Comparison of ENCODE assay signal across 9 mouse cellular contexts in genomic region chr9:108136225-108136624, GRCm38 (mm10). TPM values are rescaled to one million over a fixed set of nuclear protein-coding genes. Genes with fewer than 3 reads are reported as not detected.
DNase-seq lines count a peak whose midpoint lies in the region; ATAC-seq and TF ChIP-seq lines count a peak whose summit lies in the region.
"Had no signal": no experiment of that assay in that cellular context is flagged by ENCODE, and none has a peak within 500 bp of the region (broad histone marks: within the 10 kb centered on the region; RNA-seq: fewer than 3 reads in every experiment).

No protein-coding gene starts in this region.

- TF ChIP-seq POLR2A in bone marrow, adult 2 months (IDR thresholded peaks at IDR 0.05; ENCODE audit: borderline replicate concordance, control insufficient read depth, low read depth, low read length) = no peak

- WGBS in bone marrow, adult 2 months = 27% methylated on average over 1 of the region's 1 CpGs
- WGBS in liver, embryonic 14.5 days (ENCODE audit: insufficient replicate concordance) = 21% methylated on average over 1 of the region's 1 CpGs

- peak; percentile 18; the same call in 1 of the 2 replicates for TF ChIP-seq CTCF in bone marrow, adult 2 months (IDR thresholded peaks at IDR 0.05; ENCODE audit: control insufficient read depth, insufficient read depth, low read length)
- peak; percentile 72 for TF ChIP-seq CTCF in liver, embryonic 14.5 days (IDR thresholded peaks at IDR 0.05; ENCODE audit: low read depth)

- no peaks in the 10 kb centered on the region for H3K4me1 ChIP-seq in bone marrow, adult 2 months (ENCODE audit: control insufficient read depth, insufficient read depth, low read length)
- H3K4me1 ChIP-seq in liver, embryonic 14.5 days (replicated peaks; ENCODE audit: control insufficient read depth in 2 of 2, insufficient read depth in 2 of 2, low read length in 1 of 2) = 0 out of 4 replicates have a peak, but pooled peaks cover 0 to 2% of the 10 kb centered on the region in 2 experiments

- H3K9me3 ChIP-seq in liver, embryonic 14.5 days (ENCODE audit: control insufficient read depth, low read length) = no peaks in the 10 kb centered on the region
- H3K9me3 ChIP-seq: limb, embryonic 12.5 days had no signal

- ATAC-seq in liver, embryonic 14.5 days (ENCODE audit: insufficient read depth) = no peak

- no peaks in the 10 kb centered on the region for H3K36me3 ChIP-seq in liver, embryonic 14.5 days (replicated peaks; ENCODE audit: control insufficient read depth, insufficient read depth, low read depth)
- H3K36me3 ChIP-seq: limb, embryonic 12.5 days had no signal

- H3K4me2 ChIP-seq in liver, embryonic 14.5 days (ENCODE audit: low read depth) = no peak overlapping the region
- H3K4me2 ChIP-seq: limb, embryonic 12.5 days had no signal

- no peak overlapping the region for H3K9ac ChIP-seq in liver, embryonic 14.5 days (replicated peaks)
- H3K9ac ChIP-seq: limb, embryonic 12.5 days had no signal

- no peak for TF ChIP-seq EP300 in liver, embryonic 14.5 days (IDR thresholded peaks at IDR 0.05; ENCODE audit: low read depth)

- no peaks in the 10 kb centered on the region for H3K27me3 ChIP-seq in liver, embryonic 14.5 days (ENCODE audit: control insufficient read depth, insufficient read depth, low read length)

- intact Hi-C loops in left cerebral cortex, postnatal 10 days (cut with DNase I) = loop anchor here (5.0 kb wide), 1 partner anchor 56 kb away; the partner anchor contains the start of gene Bsn

- DNase-seq in heart, postnatal 4 days = peak; percentile 44
- no peak for DNase-seq in heart, adult 8-10 months (ENCODE audit: low spot score)
- peak; percentile 64 to 67 for DNase-seq in B cell, adult 2 months
- DNase-seq in liver, embryonic 14.5 days (ENCODE audit: low read depth in 3 of 3, low spot score in 3 of 3) = peak; percentile 26 to 39 (median 29)
- peak; percentile 63 for DNase-seq in thymus, postnatal 4 days
- DNase-seq in adipocyte (ENCODE audit: low spot score) = no peak
- no peak for DNase-seq in left cerebral cortex, postnatal 10 days (ENCODE audit: extremely low spot score in 1 of 2, low spot score in 2 of 2)

- no peak overlapping the region for H3K27ac ChIP-seq in bone marrow, adult 2 months (ENCODE audit: control insufficient read depth, insufficient read depth, low read depth, low read length, poor library complexity)
- H3K27ac ChIP-seq in liver, embryonic 14.5 days = no peak overlapping the region

- no peak overlapping the region for H3K4me3 ChIP-seq in bone marrow, adult 2 months (replicated peaks; ENCODE audit: control insufficient read depth, low read depth, low read length)
- H3K4me3 ChIP-seq in liver, embryonic 14.5 days (ENCODE audit: insufficient read depth in 1 of 2, low read depth in 2 of 2, low read length in 2 of 2) = no peak overlapping the region
- H3K4me3 ChIP-seq: limb, embryonic 12.5 days had no signal

RNA-seq across cellular contexts. Expression of gene Apeh, which starts 41.8 kb away (rescaled TPM):
- total RNA-seq in heart, postnatal 4 days (2021) = 10 to 100 TPM; 42.2 to 45.1 TPM
- 10 to 100 TPM; 38.5 to 49.0 (median 44.9) TPM for total RNA-seq in heart, adult 8-10 months (2022)
- polyA plus RNA-seq in bone marrow, adult 2 months (2011; ENCODE audit: insufficient read depth, insufficient read length, low replicate concordance, missing spikeins) = 159 and 206 TPM in 2 replicates
- 126 and 150 TPM in 2 replicates for polyA plus RNA-seq in liver, embryonic 14.5 days (2012; rRNA removed)
- polyA plus RNA-seq in liver, embryonic 14.5 days (2014; fragmentation: Nextera tagmentation; extraction: Ambion mirVana) = 153 and 172 TPM in 2 replicates
- total RNA-seq in left cerebral cortex, postnatal 10 days (2021) = 10 to 100 TPM; 30.7 to 41.3 TPM

RNA-seq across cellular contexts. Expression of gene Rnf123, which starts 53.1 kb away (rescaled TPM):
- 10 to 100 TPM; 62.6 to 63.4 TPM for total RNA-seq in heart, postnatal 4 days (2021)
- 100 to 1,000 TPM; 103 to 132 (median 110) TPM for total RNA-seq in heart, adult 8-10 months (2022)
- polyA plus RNA-seq in bone marrow, adult 2 months (2011; ENCODE audit: insufficient read depth, insufficient read length, low replicate concordance, missing spikeins) = 296 and 393 TPM in 2 replicates
- 139 and 146 TPM in 2 replicates for polyA plus RNA-seq in liver, embryonic 14.5 days (2012; rRNA removed)
- polyA plus RNA-seq in liver, embryonic 14.5 days (2014; fragmentation: Nextera tagmentation; extraction: Ambion mirVana) = 88.2 and 102 TPM in 2 replicates
- total RNA-seq in left cerebral cortex, postnatal 10 days (2021) = 10 to 100 TPM; 91.1 to 94.2 TPM

RNA-seq across cellular contexts. Expression of gene Bsn, which starts 54.0 kb away (rescaled TPM):
- under 1 TPM; 0.07 to 0.11 TPM for total RNA-seq in heart, postnatal 4 days (2021)
- total RNA-seq in heart, adult 8-10 months (2022) = under 1 TPM; 0.05 to 0.06 (median 0.06) TPM
- polyA plus RNA-seq in bone marrow, adult 2 months (2011; ENCODE audit: insufficient read depth, insufficient read length, low replicate concordance, missing spikeins) = 1.1 and 1.9 TPM in 2 replicates
- 0.86 and 1.1 TPM in 2 replicates for polyA plus RNA-seq in liver, embryonic 14.5 days (2012; rRNA removed)
- 1.1 and 1.4 TPM in 2 replicates for polyA plus RNA-seq in liver, embryonic 14.5 days (2014; fragmentation: Nextera tagmentation; extraction: Ambion mirVana)
- total RNA-seq in left cerebral cortex, postnatal 10 days (2021) = 100 to 1,000 TPM; 139 to 142 TPM

RNA-seq across cellular contexts. Expression of gene Mst1, which starts 56.0 kb away (rescaled TPM):
- not detected for total RNA-seq in heart, postnatal 4 days (2021)
- under 1 TPM in 1 of 4 experiments, not detected in 3; 0.14 TPM for total RNA-seq in heart, adult 8-10 months (2022)
- polyA plus RNA-seq in bone marrow, adult 2 months (2011; ENCODE audit: insufficient read depth, insufficient read length, low replicate concordance, missing spikeins) = 2.0 and 10.1 TPM in 2 replicates
- 21.0 and 21.3 TPM in 2 replicates for polyA plus RNA-seq in liver, embryonic 14.5 days (2012; rRNA removed)
- 24.1 and 29.7 TPM in 2 replicates for polyA plus RNA-seq in liver, embryonic 14.5 days (2014; fragmentation: Nextera tagmentation; extraction: Ambion mirVana)
- total RNA-seq in left cerebral cortex, postnatal 10 days (2021) = not detected

Comparison
In these comparisons a context has a peak if more than half of its experiments do, and no peak if none do; other contexts are left out.
1. DNase-seq: peak in heart, postnatal 4 days (single experiment), B cell, adult 2 months (2 of 2), liver, embryonic 14.5 days (3 of 3) and thymus, postnatal 4 days (single experiment); none in heart, adult 8-10 months (single experiment), adipocyte (single experiment) and left cerebral cortex, postnatal 10 days (0 of 2).
2. RNA of gene Bsn, which starts 54.0 kb away (total RNA-seq): 139 to 142 TPM in left cerebral cortex, postnatal 10 days; 0.07 to 0.11 TPM in heart, postnatal 4 days and 0.05 to 0.06 TPM in heart, adult 8-10 months; every median in the first group is over 100 times any median in the second.